9 mouse cellular contexts compared by ENCODE assay signal in genomic region chr2:35265296-35265695, GRCm38 (mm10). TPM values are rescaled to one million over a fixed set of nuclear protein-coding genes. Genes with fewer than 3 reads are reported as not detected.
A peak's percentile ranks its signal among the peaks of the same experiment; 100 is the strongest.
DNase-seq lines count a peak whose midpoint lies in the region; TF ChIP-seq lines count a peak whose summit lies in the region.
"Had no signal": no experiment of that assay in that cellular context is flagged by ENCODE, and none has a peak within 500 bp of the region (broad histone marks: within the 10 kb centered on the region; RNA-seq: fewer than 3 reads in every experiment).

No protein-coding gene starts in this region.

- no peak overlapping the region for H3K27ac ChIP-seq in cerebellum, adult 2 months (ENCODE audit: insufficient read depth, low read length)
- peak overlapping the region; percentile 44; the same call in 1 of the 2 replicates for H3K27ac ChIP-seq in forebrain, embryonic 10.5 days
- peak overlapping the region; percentile 35; the same call in 1 of the 2 replicates for H3K27ac ChIP-seq in hindbrain, embryonic 10.5 days
- peak overlapping the region; percentile 82 for H3K27ac ChIP-seq in limb, embryonic 10.5 days
- H3K27ac ChIP-seq: macrophage had no signal

- no peaks in the 10 kb centered on the region for H3K36me3 ChIP-seq in forebrain, embryonic 10.5 days (replicated peaks)
- no peaks in the 10 kb centered on the region for H3K36me3 ChIP-seq in hindbrain, embryonic 10.5 days
- no peaks in the 10 kb centered on the region for H3K36me3 ChIP-seq in limb, embryonic 10.5 days

- H3K9me3 ChIP-seq in forebrain, embryonic 10.5 days: no peaks in the 10 kb centered on the region
- no peaks in the 10 kb centered on the region for H3K9me3 ChIP-seq in hindbrain, embryonic 10.5 days
- no peaks in the 10 kb centered on the region for H3K9me3 ChIP-seq in limb, embryonic 10.5 days (replicated peaks)

- H3K27me3 ChIP-seq in cerebellum, adult 2 months (ENCODE audit: control insufficient read depth, insufficient read depth, low read length): no peaks in the 10 kb centered on the region
- H3K27me3 ChIP-seq in forebrain, embryonic 10.5 days (ENCODE audit: poor library complexity, severe bottlenecking): peaks cover 26% of the 10 kb centered on the region
- H3K27me3 ChIP-seq in hindbrain, embryonic 10.5 days (ENCODE audit: insufficient read depth, poor library complexity, severe bottlenecking): peaks cover 6% of the 10 kb centered on the region; the same call in 1 of the 2 replicates
- peaks cover 28% of the 10 kb centered on the region; the same call in 1 of the 2 replicates for H3K27me3 ChIP-seq in limb, embryonic 10.5 days (ENCODE audit: low read depth, poor library complexity, severe bottlenecking)

- H3K4me1 ChIP-seq in cerebellum, adult 2 months (ENCODE audit: control insufficient read depth, insufficient read depth, low read length): no peaks in the 10 kb centered on the region
- H3K4me1 ChIP-seq in forebrain, embryonic 10.5 days: peaks cover 21% of the 10 kb centered on the region
- H3K4me1 ChIP-seq in hindbrain, embryonic 10.5 days (replicated peaks): peaks cover 47% of the 10 kb centered on the region
- H3K4me1 ChIP-seq in limb, embryonic 10.5 days: peaks cover 34% of the 10 kb centered on the region

- no peak for TF ChIP-seq POLR2A in cerebellum, adult 2 months (IDR thresholded peaks at IDR 0.05; ENCODE audit: borderline replicate concordance, insufficient read depth, low read length)

- no peak overlapping the region for H3K4me3 ChIP-seq in cerebellum, adult 2 months (replicated peaks; ENCODE audit: insufficient read depth, low read depth, low read length)
- H3K4me3 ChIP-seq in forebrain, embryonic 10.5 days: no peak overlapping the region
- no peak overlapping the region for H3K4me3 ChIP-seq in hindbrain, embryonic 10.5 days
- peak overlapping the region; percentile 9; the same call in 1 of the 2 replicates for H3K4me3 ChIP-seq in limb, embryonic 10.5 days

- 34% methylated on average over 8 of the region's 8 CpGs for WGBS in cerebellum, adult 2 months
- 61% methylated on average over 8 of the region's 8 CpGs for WGBS in forebrain, embryonic 10.5 days
- WGBS in hindbrain, embryonic 10.5 days: 54% methylated on average over 8 of the region's 8 CpGs
- WGBS in limb, embryonic 10.5 days: 39% methylated on average over 8 of the region's 8 CpGs

- DNase-seq in cerebellum, adult 2 months: no peak
- no peak for DNase-seq in cerebellum, postnatal 14 days
- peak; percentile 73 for DNase-seq in ES-CJ7 (ENCODE audit: low read depth, low spot score)
- DNase-seq in forebrain, embryonic 10.5 days (ENCODE audit: extremely low spot score, low spot score): peak; percentile 32
- DNase-seq in hindbrain, embryonic 10.5 days (ENCODE audit: low spot score): peak; percentile 53
- DNase-seq in limb, embryonic 10.5 days (ENCODE audit: low spot score): peak; percentile 75
- peak; percentile 25 to 49 for DNase-seq in natural killer cell, adult 2 months (ENCODE audit: low spot score in 2 of 2)
- DNase-seq in Muller cell, postnatal 12 days (ENCODE audit: inconsistent ontology term): no peak

- peak; percentile 23; the same call in 1 of the 2 replicates for TF ChIP-seq CTCF in cerebellum, adult 2 months (IDR thresholded peaks at IDR 0.05; ENCODE audit: borderline replicate concordance, insufficient read depth, low read depth, low read length)

RNA-seq across cellular contexts. Expression of gene Gsn, which starts 9.1 kb away (rescaled TPM):
- polyA plus RNA-seq in cerebellum, adult 2 months (2012; rRNA removed): 119 and 127 TPM in 2 replicates
- 14.6 and 15.5 TPM in 2 replicates for polyA plus RNA-seq in forebrain, embryonic 10.5 days (2016; fragmentation: Nextera tagmentation; extraction: Ambion mirVana)
- polyA plus RNA-seq in hindbrain, embryonic 10.5 days (2016; fragmentation: Nextera tagmentation; extraction: Ambion mirVana): 20.4 and 33.7 TPM in 2 replicates
- polyA plus RNA-seq in limb, embryonic 10.5 days (2016; fragmentation: Nextera tagmentation; extraction: Ambion mirVana): 9.5 and 19.7 TPM in 2 replicates

Comparison
In these comparisons a context has a peak if more than half of its experiments do, and no peak if none do; other contexts are left out.
1. DNase-seq: peak in ES-CJ7 (single experiment), forebrain, embryonic 10.5 days (single experiment), hindbrain, embryonic 10.5 days (single experiment), limb, embryonic 10.5 days (single experiment) and natural killer cell, adult 2 months (2 of 2); none in cerebellum, adult 2 months (0 of 2), cerebellum, postnatal 14 days (0 of 2) and Muller cell, postnatal 12 days (single experiment).